Mouse (Mus musculus) limb, embryonic 10.5 days (tissue): Measurements from ENCODE around the gene Prkca. TPM values are rescaled to one million over a fixed set of nuclear protein-coding genes. Genes with fewer than 3 reads are reported as not detected.

Source experiments
- DNase-seq: peaks from one replicate; pipeline ENCODE4 v3.0.0-alpha.2; 2017; ENCODE audit warnings: low spot score
- H3K27ac ChIP-seq: fragments of 300-500 bp; sonication (generic); 2 replicates; pipeline ENCODE4 v1.5.1; 2016; ENCODE audit warnings: mild to moderate bottlenecking
- H3K27me3 ChIP-seq: fragments of 300-500 bp; sonication (generic); 2 replicates; pipeline ENCODE4 v1.6.1; 2016; ENCODE audit warnings: low read depth, mild to moderate bottlenecking; ENCODE audit not compliant: poor library complexity, severe bottlenecking
- H3K36me3 ChIP-seq: fragments of 300-500 bp; sonication (generic); 2 replicates; pipeline ENCODE4 v1.6.1; 2016; ENCODE audit warnings: mild to moderate bottlenecking, moderate library complexity
- H3K4me1 ChIP-seq: fragments of 300-500 bp; sonication (generic); 2 replicates; pipeline ENCODE4 v1.6.1; 2016
- H3K4me3 ChIP-seq: fragments of 300-500 bp; sonication (generic); 2 replicates; pipeline ENCODE4 v1.5.1; 2016; ENCODE audit warnings: mild to moderate bottlenecking, moderate library complexity
- H3K9me3 ChIP-seq: fragments of 300-500 bp; sonication (generic); replicated peaks from 2 replicates; pipeline ENCODE4 v1.6.1; 2016; ENCODE audit warnings: mild to moderate bottlenecking
- WGBS: fragments of 180-500 bp; shearing (Covaris S2); methylation state at CpG from one replicate; pipeline ENCODE4 v1.1.7; 2016; 5-methylcytosine and 5-hydroxymethylcytosine counted together
- polyA plus RNA-seq: library from polyadenylated mRNA; unstranded; fragments of >200 nt; fragmentation: Nextera tagmentation; extraction: Ambion mirVana; gene quantifications from 2 replicates; pipeline ENCODE4 v1.2.1, GENCODE M21; 2016

Prkca gene
- polyA plus RNA-seq, 1 experiment from 2014 or later: 3.7 TPM

GRCm38 (mm10) chr11:108148491-108148890, 195.2 kb downstream of the Prkca start:
- DNase-seq: no peak
- no peak overlapping the region for H3K4me3 ChIP-seq
- no peaks in the 10 kb centered on the region for H3K9me3 ChIP-seq
- H3K27me3 ChIP-seq: no peaks in the 10 kb centered on the region
- H3K36me3 ChIP-seq: no peaks in the 10 kb centered on the region
- WGBS: 55% methylated on average over 4 of the region's 4 CpGs
- H3K4me1 ChIP-seq: peaks cover 44% of the 10 kb centered on the region
- H3K27ac ChIP-seq: no peak overlapping the region

DNA sequence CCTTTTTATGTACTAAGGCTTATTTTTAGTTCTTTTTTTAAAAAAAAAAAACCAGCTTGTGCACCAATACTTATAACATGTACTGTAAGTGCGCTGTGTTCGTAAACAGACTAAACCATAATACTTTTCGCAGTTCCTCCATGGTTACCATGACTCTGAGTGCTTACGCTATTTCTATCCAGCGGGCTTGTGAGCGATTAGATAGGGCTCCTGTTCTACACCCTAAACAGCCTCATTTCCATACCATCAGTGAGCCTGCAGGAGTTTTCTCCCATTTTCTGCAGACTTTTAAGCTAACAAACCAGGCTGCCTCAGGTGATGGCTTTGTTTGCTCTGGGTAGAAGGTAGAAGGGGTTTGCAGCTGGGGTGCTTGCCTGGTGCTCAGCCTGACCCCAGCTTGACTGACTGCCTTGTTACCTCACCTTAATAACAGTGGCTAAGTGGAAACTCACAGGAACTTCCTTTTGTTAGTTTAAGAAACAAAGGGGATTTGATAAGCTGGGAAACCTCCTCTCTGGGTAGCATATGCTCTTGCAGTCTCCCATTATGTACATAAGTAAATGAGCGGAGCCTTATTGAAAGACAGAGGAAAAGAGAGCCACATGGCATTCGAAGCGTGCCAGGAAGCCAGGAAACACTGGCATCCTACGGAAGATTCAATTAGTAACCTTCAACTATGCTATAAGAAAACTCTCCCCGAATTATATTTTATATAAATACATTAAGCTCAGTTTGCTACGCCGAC, 197.8 kb downstream of the Prkca start:
- 89% methylated on average over 13 of the region's 13 CpGs for WGBS
- Histone ChIP-seq H3K27me3 (no peaks in the 10 kb centered on the region), H3K9me3 (no peaks in the 10 kb centered on the region), H3K27ac (0 out of 2 replicates have a peak overlapping the region, but pooled peaks have one; percentile 28), H3K4me1 (peaks cover 24% of the 10 kb centered on the region), H3K36me3 (no peaks in the 10 kb centered on the region), H3K4me3 (no peak overlapping the region)
- DNase-seq: no peak

DNA sequence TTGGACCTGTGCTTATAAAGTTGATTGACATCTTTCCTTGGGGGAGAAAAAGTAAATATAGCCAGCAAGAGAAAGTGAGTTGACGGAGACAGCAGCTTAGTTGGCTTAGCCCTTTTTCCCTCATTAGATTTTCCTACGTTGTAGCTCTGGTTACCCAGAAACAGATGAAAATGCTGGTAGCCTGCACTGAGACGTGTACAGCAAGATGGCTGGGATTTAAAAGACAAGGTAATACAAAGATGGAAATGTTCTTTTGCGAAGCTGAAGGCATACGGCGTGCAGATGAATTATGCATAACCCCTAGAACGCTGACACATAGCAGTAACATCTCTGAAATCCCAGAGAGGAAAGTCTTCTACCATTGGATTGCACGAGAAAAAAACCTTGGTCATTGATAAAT, 198.6 kb downstream of the Prkca start:
- no peak overlapping the region for H3K4me3 ChIP-seq
- H3K27me3 ChIP-seq: no peaks in the 10 kb centered on the region
- no peaks in the 10 kb centered on the region for H3K9me3 ChIP-seq
- no peaks in the 10 kb centered on the region for H3K36me3 ChIP-seq
- 88% methylated on average over 8 of the region's 8 CpGs for WGBS
- H3K4me1 ChIP-seq: peaks cover 16% of the 10 kb centered on the region
- no peak for DNase-seq
- H3K27ac ChIP-seq: no peak overlapping the region

GRCm38 (mm10) chr11:108143739-108144138, 200.0 kb downstream of the Prkca start:
- no peaks in the 10 kb centered on the region for H3K27me3 ChIP-seq
- WGBS: 90% methylated on average over 2 of the region's 2 CpGs
- no peak overlapping the region for H3K4me3 ChIP-seq
- no peaks in the 10 kb centered on the region for H3K36me3 ChIP-seq
- H3K9me3 ChIP-seq: no peaks in the 10 kb centered on the region
- H3K27ac ChIP-seq: no peak overlapping the region
- peaks cover 12% of the 10 kb centered on the region for H3K4me1 ChIP-seq
- DNase-seq: no peak

- Histone ChIP-seq H3K4me1 (no peaks in the 10 kb centered on the region), H3K27ac (no peak overlapping the region), H3K9me3 (no peaks in the 10 kb centered on the region), H3K4me3 (no peak overlapping the region), H3K36me3 (no peaks in the 10 kb centered on the region), H3K27me3 (no peaks in the 10 kb centered on the region)
- WGBS: 80% methylated on average over 7 of the region's 7 CpGs
- DNase-seq: no peak
These were observed 203.7 kb downstream of the Prkca start for GRCm38 (mm10) chr11:108140028-108140427.

- DNase-seq: no peak
- Histone ChIP-seq H3K9me3 (no peaks in the 10 kb centered on the region), H3K4me1 (no peaks in the 10 kb centered on the region), H3K27ac (no peak overlapping the region), H3K36me3 (no peaks in the 10 kb centered on the region), H3K4me3 (no peak overlapping the region), H3K27me3 (no peaks in the 10 kb centered on the region)
- WGBS: 79% methylated on average over 3 of the region's 3 CpGs
These were observed 207.4 kb downstream of the Prkca start for GRCm38 (mm10) chr11:108136341-108136740.

DNA sequence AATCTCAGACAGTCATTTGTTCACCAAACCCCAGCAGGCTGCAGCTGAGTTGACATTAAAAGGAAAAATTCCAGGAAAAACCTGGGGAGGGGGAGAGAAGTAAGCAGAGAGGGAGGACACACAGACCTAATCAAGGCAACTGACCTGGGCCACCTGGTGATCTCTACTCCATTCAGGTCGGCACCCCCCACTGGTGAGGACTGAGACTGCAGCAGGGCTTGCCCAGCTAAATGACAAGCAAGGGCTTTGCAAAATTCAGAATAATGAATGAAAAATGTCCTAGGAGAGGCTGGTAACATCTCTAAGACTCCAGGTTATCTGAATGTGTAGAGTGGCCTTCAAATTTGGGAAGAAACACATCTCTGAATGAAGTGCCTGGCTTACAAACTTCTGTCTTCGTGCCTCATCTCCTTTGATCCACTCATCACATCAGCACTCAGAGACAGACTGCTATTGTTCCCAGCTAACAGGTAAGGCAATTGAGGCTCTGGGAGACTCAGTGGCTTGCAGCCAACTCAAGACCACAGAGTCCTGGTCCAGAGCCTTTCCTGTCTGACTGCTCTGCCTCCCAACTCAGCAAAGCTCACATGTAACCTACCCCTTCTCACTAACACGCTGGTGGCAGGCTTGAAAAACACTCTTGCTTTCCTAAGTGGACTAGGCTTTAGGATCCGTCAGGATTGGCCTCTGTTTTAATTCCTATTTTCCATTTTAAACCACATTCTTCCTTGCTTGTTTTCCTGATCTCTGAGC, 208.1 kb downstream of the Prkca start:
- H3K36me3 ChIP-seq: no peaks in the 10 kb centered on the region
- no peaks in the 10 kb centered on the region for H3K27me3 ChIP-seq
- H3K4me3 ChIP-seq: no peak overlapping the region
- no peak for DNase-seq
- H3K27ac ChIP-seq: no peak overlapping the region
- 41% methylated on average over 4 of the region's 4 CpGs for whole genome bisulfite sequencing
- H3K9me3 ChIP-seq: no peaks in the 10 kb centered on the region
- H3K4me1 ChIP-seq: no peaks in the 10 kb centered on the region

- Histone ChIP-seq H3K36me3 (no peaks in the 10 kb centered on the region), H3K9me3 (no peaks in the 10 kb centered on the region), H3K27ac (no peak overlapping the region), H3K4me1 (peaks cover 7% of the 10 kb centered on the region; the same call in 1 of the 2 replicates), H3K27me3 (no peaks in the 10 kb centered on the region), H3K4me3 (no peak overlapping the region)
- peak; percentile 62 for DNase-seq
- 39% methylated on average over 5 of the region's 5 CpGs for WGBS
These were observed 215.1 kb downstream of the Prkca start for GRCm38 (mm10) chr11:108128593-108128992.

DNA sequence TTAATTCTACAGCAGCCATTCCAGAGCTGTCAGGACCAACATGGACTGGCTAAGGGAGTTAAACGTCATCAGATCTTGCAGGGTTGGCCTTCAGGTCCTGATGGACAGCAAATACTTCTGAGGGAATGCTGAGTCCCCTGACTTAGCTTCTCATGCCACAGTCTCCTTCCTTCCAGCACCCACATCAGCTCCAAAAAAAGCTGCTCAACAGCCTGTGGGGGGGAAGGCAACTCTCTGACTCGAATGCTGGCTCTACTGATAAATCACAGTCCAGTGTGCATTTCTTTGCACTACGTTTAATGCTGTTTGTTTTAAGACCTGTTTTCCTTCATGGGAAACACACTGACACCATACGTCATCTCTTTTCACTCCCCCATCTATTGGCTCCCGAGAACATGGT, 215.8 kb downstream of the Prkca start:
- Histone ChIP-seq H3K9me3 (no peaks in the 10 kb centered on the region), H3K27me3 (no peaks in the 10 kb centered on the region), H3K27ac (no peak overlapping the region), H3K4me1 (peaks cover 10% of the 10 kb centered on the region; the same call in 1 of the 2 replicates), H3K4me3 (no peak overlapping the region), H3K36me3 (no peaks in the 10 kb centered on the region)
- 88% methylated on average over 5 of the region's 5 CpGs for WGBS
- no peak for DNase-seq

GRCm38 (mm10) chr11:108122486-108122885, 221.2 kb downstream of the Prkca start:
- 90% methylated on average over 7 of the region's 7 CpGs for WGBS
- no peaks in the 10 kb centered on the region for H3K27me3 ChIP-seq
- peaks cover 10% of the 10 kb centered on the region; the same call in 1 of the 2 replicates for H3K4me1 ChIP-seq
- H3K9me3 ChIP-seq: no peaks in the 10 kb centered on the region
- no peak overlapping the region for H3K27ac ChIP-seq
- DNase-seq: no peak
- H3K36me3 ChIP-seq: no peaks in the 10 kb centered on the region
- no peak overlapping the region for H3K4me3 ChIP-seq

GRCm38 (mm10) chr11:108120708-108121107, 223.0 kb downstream of the Prkca start:
- Histone ChIP-seq H3K9me3 (no peaks in the 10 kb centered on the region), H3K4me3 (no peak overlapping the region), H3K4me1 (peaks cover 6% of the 10 kb centered on the region; the same call in 1 of the 2 replicates), H3K27ac (no peak overlapping the region), H3K27me3 (no peaks in the 10 kb centered on the region), H3K36me3 (no peaks in the 10 kb centered on the region)
- no peak for DNase-seq
- 79% methylated on average over 5 of the region's 5 CpGs for WGBS

DNA sequence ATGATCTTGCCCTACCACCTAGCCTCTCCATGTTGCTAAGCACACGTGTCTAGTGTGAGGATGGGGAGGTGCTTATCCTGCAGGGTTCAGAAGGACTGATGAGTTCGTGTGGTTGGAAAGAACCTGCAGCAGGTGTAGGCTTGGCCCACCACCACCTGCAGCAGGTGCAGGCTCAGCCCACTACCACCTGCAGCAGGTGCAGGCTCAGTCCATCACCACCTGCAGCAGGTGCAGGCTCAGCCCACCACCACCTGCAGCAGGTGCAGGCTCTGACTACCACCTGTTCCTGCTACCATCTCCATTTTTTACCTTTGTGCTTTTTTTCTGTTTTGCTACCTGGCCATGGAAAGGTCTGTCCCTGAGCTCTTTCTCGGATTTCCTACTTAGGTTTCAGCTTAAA, 223.9 kb downstream of the Prkca start:
- 0 out of 2 replicates have a peak, but pooled peaks cover 4% of the 10 kb centered on the region for H3K4me1 ChIP-seq
- WGBS: 82% methylated on average over 3 of the region's 3 CpGs
- no peak for DNase-seq

DNA sequence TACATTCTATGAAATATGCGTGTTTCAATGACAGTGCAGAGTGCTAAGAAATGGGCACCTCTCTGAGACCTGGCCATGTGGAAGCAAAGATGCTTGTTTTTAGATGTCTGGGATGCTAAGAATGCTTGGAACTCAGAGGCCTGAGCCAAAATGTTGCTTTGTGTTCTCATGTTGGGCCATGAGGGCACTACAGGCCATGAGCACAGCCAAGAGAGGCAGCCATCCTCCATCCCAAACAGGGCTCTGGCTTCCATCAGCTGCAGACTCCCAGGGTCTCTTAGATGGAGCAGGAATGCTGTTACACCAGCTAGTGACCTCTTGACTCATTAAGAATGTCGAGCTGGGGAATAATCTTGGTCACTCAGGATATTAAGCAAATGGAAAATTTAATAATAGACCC, 224.9 kb downstream of the Prkca start:
- no peak for DNase-seq
- 0 out of 2 replicates have a peak, but pooled peaks cover 4% of the 10 kb centered on the region for H3K4me1 ChIP-seq

More for the DNA sequence above, 223.9 kb downstream of the Prkca start:
- no peaks in the 10 kb centered on the region for H3K9me3 ChIP-seq
- H3K4me3 ChIP-seq: no peak overlapping the region
- no peak overlapping the region for H3K27ac ChIP-seq
- no peaks in the 10 kb centered on the region for H3K27me3 ChIP-seq
- H3K36me3 ChIP-seq: no peaks in the 10 kb centered on the region

More for the DNA sequence above, 224.9 kb downstream of the Prkca start:
- Histone ChIP-seq H3K4me3 (no peak overlapping the region), H3K27ac (no peak overlapping the region), H3K36me3 (no peaks in the 10 kb centered on the region), H3K9me3 (no peaks in the 10 kb centered on the region), H3K27me3 (no peaks in the 10 kb centered on the region)
- 83% methylated on average over 2 of the region's 2 CpGs for WGBS
